Mouse (Mus musculus): ENCODE measurements around the gene Emsy.

Emsy gene

GRCm38 (mm10) chr7:98574271-98574670, 82.3 kb downstream of the Emsy start:
- DNase-seq, result no peak

DNA sequence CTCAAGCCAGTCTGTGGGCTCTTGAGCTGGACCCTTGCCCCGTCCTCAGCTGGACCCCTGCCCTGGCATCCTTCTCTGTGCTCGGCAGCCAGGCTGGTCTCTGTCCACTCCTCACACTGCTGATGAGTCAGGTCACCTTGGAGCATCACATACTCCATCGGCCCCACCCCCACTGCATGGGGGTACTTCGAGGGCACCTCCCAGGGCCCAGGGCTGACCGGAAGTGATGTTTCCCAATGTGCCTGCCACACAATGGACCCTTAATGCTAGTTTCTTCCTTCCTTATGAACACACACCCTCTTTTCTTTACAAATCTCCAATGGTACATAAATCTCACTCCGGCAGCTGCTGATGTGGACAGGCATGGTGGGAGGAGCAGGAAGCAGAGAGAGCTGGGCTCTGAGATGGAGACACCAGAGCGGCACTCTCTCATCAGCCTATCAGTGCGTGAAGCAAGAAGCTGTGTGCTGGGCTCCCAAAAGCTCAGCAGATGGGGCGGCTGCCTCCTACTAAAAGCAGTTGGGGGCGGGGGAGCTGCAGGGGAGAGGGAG, 83.3 kb downstream of the Emsy start:
- DNase-seq, result peak; percentile 34

- no peak for DNase-seq
These were observed 84.2 kb downstream of the Emsy start for GRCm38 (mm10) chr7:98572223-98572868.

DNA sequence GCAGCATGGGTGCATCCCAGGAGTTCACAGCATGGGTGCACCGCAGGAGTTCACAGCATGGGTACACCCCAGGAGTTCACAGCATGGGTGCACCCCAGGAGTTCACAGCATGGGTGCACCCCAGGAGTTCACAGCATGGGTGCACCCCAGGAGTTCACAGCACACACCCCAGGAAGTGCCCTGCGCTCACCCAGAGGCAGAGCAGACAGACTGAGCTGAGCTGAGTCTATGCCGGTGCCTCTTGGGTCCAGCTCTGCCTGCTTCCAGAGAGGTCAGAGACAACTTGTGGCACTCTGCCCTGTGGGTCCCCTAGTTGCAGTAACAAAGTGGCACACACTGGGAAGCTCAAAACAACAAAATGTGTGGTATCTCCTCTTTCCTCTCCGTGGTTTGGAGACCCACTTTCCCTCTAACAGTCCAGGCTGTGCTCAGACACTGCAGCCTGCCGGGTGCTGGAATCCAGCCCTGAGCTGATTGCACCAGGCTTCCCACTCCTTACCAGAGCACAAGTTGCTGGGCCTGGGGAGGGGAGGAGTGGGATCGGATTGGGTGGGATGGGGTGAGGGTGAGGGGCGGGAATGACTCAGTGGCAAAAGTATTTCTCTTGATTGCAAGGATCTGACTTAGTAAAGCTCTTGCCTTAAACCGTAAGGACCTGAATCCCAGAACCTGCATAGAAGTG, 85.6 kb downstream of the Emsy start:
- no peak for DNase-seq

- DNase-seq, result no peak
These were observed 89.5 kb downstream of the Emsy start for GRCm38 (mm10) chr7:98567056-98567455.

- DNase-seq, result no peak
These were observed 91.8 kb downstream of the Emsy start for GRCm38 (mm10) chr7:98564607-98565364.

- no peak for DNase-seq
These were observed 92.6 kb downstream of the Emsy start for GRCm38 (mm10) chr7:98563991-98564390.

GRCm38 (mm10) chr7:98562966-98563365, 93.6 kb downstream of the Emsy start:
- DNase-seq, result no peak

- no peak for DNase-seq
These were observed 94.4 kb downstream of the Emsy start for GRCm38 (mm10) chr7:98562186-98562585.

DNA sequence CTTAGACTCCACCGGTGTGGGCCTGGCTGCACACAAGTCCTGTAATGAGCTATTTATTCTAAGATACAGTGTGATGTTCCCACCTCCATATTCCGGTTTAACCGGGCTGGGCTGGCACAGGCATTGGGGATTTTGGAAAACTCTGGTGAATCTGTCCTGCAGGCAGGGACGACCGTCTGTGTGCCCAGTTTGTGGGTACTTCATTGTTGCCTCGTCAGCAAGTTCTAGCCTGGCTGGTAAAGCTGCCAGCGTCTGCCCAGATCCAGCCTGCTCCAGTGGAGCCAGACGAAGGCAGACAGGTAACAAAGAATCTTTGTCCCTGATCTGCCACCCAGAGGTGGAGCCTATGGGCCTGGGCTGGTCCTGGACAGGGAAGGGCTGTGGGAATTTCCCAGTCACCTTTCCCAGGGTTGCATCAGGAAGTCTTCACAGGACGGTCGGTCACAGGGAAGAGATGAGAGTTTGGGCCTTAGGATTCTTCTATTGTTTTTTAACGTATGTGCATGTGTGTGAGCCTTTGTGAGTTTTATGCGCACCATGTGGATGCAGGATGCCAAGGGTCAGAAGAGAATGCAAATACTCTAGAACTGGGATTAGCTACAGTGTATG, 94.9 kb downstream of the Emsy start:
- DNase-seq, result no peak

- no peak for DNase-seq
These were observed 98.3 kb downstream of the Emsy start for GRCm38 (mm10) chr7:98558128-98558921.

GRCm38 (mm10) chr7:98556767-98557394, 99.7 kb downstream of the Emsy start:
- no peak for DNase-seq

- DNase-seq, result no peak
These were observed 105.5 kb downstream of the Emsy start for GRCm38 (mm10) chr7:98551041-98551440.

- DNase-seq, result no peak
These were observed 106.0 kb downstream of the Emsy start for GRCm38 (mm10) chr7:98550596-98550995.

- no peak for DNase-seq
These were observed 107.7 kb downstream of the Emsy start for GRCm38 (mm10) chr7:98548839-98549238.

DNA sequence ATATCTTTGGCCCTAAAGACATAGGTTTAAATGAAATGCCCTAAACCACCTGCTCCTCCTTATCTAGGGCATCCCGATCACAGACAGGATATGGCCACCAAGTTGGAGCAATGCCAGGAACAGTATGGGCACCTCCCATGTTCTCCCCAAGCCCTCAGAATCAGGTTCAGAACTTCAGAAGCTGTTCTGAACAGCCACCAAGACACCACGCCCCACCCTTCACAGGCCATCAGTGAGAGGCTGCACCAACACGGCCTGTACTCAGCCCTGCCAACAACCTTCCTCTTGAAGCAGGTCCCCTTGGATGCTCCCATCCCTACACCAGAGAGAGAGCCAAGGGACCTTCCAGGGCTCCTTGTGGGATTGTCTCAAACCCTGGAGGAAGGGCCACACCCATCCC, 112.0 kb downstream of the Emsy start:
- no peak for DNase-seq

- DNase-seq, result no peak
These were observed 112.7 kb downstream of the Emsy start for GRCm38 (mm10) chr7:98543853-98544370.

DNA sequence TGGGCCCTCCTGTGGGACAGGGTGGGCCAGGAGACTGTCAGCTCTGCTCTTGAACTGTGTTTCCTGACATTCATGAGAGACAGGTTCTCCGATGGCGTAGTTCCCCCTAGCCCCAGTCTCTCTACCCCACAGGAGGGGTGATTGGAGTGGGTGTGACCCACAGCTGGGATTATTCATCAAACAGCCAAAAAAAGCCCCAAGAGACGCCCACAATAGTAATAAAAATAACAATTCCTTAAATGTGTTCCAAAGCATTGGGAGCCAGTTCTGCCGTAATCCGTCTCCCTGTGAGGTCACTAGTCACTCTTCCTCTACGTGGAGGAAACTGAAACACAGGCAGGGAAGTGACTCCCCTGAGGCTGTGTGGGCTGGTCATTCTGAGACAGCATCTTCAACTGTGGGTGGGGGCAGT, 113.8 kb downstream of the Emsy start:
- DNase-seq, result peak; percentile 10

DNA sequence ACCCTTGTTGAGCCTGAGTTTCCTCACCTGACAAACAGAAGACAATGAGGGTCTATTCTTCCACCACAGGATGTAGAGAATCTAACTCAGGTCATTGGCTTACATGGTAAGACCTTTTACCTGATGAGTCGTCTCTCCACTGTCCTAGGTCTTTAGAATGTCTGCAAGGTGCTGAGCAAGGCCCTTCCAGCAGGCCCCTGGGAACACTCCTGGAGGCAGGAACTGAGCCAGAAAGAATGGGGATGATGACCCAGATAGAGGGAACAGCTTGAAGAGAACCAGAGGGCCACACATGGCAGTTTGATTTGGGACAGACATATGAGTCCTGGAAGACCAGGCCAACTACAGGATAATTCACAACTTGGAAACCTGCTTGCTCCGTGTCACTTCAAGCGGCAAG, 114.3 kb downstream of the Emsy start:
- no peak for DNase-seq

DNA sequence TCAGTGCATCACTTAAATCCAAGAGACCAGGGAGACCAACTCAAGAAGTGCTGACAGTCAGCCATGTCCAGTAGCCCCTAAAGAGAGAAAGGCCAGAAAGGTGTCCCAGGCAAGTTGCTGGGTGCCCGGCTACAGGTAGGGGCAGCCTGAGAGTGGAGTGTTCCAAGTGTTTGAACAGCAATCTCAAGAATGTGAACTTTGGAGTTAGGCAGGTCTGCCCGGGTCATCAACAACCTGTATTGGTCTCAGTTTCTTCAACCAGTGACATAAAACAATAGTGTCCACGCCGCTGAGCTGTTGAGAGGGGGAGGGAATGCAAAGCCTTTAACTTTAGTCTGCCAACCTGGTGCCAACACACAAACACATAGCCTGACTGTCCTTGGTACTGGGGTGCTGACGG, 115.0 kb downstream of the Emsy start:
- DNase-seq, result no peak

DNA sequence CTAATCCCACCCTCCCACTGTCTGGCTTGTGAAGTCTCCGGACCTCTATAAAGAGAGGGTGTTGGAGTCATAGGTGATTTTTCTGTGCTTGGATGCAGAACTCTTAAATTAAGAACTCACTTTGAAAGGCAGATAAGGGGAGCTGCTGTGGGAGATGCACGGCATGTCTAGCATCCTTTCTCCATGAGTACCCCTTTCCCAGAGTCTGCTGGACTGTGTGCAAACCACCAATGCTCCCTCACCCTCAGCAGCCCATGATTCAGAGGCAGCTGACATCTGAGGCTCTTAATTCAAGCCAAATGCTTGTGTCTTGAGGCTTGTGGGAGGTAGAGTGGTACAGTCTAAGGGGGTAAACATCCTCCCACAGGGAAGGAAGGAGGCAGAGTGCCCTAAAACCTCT, 115.7 kb downstream of the Emsy start:
- DNase-seq, result no peak
